Comparison of ENCODE assay signal across 8 mouse cellular contexts in genomic region chr12:51970352-51971069, GRCm38 (mm10). TPM values are rescaled to one million over a fixed set of nuclear protein-coding genes. Genes with fewer than 3 reads are reported as not detected.
A peak's percentile ranks its signal among the peaks of the same experiment; 100 is the strongest.
DNase-seq lines count a peak whose midpoint lies in the region; ATAC-seq and TF ChIP-seq lines count a peak whose summit lies in the region.

No protein-coding gene starts in this region.

- no peaks in the 10 kb centered on the region for H3K9me3 ChIP-seq in heart, embryonic 13.5 days
- no peaks in the 10 kb centered on the region for H3K9me3 ChIP-seq in ES-Bruce4 (replicated peaks; ENCODE audit: control insufficient read depth, insufficient read depth, low read length, poor library complexity, severe bottlenecking)
- peaks cover 7% of the 10 kb centered on the region for H3K9me3 ChIP-seq in erythroblast, embryonic 14.5 days (ENCODE audit: control insufficient read depth, low read length)
- H3K9me3 ChIP-seq in limb, embryonic 15.5 days: no peaks in the 10 kb centered on the region
- H3K9me3 ChIP-seq in neural tube, embryonic 14.5 days (ENCODE audit: control insufficient read depth, low read length): no peaks in the 10 kb centered on the region

- peaks cover 6% of the 10 kb centered on the region; the same call in 1 of the 2 replicates for H3K36me3 ChIP-seq in heart, embryonic 13.5 days
- H3K36me3 ChIP-seq in ES-Bruce4 (ENCODE audit: control insufficient read depth, insufficient read depth, low read length, poor library complexity, severe bottlenecking): no peaks in the 10 kb centered on the region
- H3K36me3 ChIP-seq in erythroblast, embryonic 14.5 days (ENCODE audit: control insufficient read depth): peaks cover 18% of the 10 kb centered on the region
- no peaks in the 10 kb centered on the region for H3K36me3 ChIP-seq in limb, embryonic 15.5 days
- H3K36me3 ChIP-seq in neural tube, embryonic 14.5 days (ENCODE audit: control insufficient read depth, insufficient read depth, low read length): no peaks in the 10 kb centered on the region

- peaks cover 17% of the 10 kb centered on the region for H3K4me1 ChIP-seq in heart, embryonic 13.5 days
- no peaks in the 10 kb centered on the region for H3K4me1 ChIP-seq in ES-Bruce4 (ENCODE audit: control insufficient read depth, insufficient read depth, low read length)
- H3K4me1 ChIP-seq in erythroblast, embryonic 14.5 days (ENCODE audit: control insufficient read depth): peaks cover 32% of the 10 kb centered on the region
- peaks cover 4% of the 10 kb centered on the region; the same call in 1 of the 2 replicates for H3K4me1 ChIP-seq in limb, embryonic 15.5 days
- no peaks in the 10 kb centered on the region for H3K4me1 ChIP-seq in neural tube, embryonic 14.5 days (ENCODE audit: control insufficient read depth, insufficient read depth, low read length)

- H3K4me3 ChIP-seq in heart, embryonic 13.5 days: peak overlapping the region; percentile 85
- peak overlapping the region; percentile 77 for H3K4me3 ChIP-seq in ES-Bruce4 (ENCODE audit: low read depth, low read length)
- H3K4me3 ChIP-seq in erythroblast, embryonic 14.5 days (replicated peaks): peak overlapping the region; percentile 95
- peak overlapping the region; percentile 98 for H3K4me3 ChIP-seq in limb, embryonic 15.5 days
- peak overlapping the region; percentile 90 for H3K4me3 ChIP-seq in neural tube, embryonic 14.5 days (ENCODE audit: low read depth, low read length)

- H3K27me3 ChIP-seq in heart, embryonic 13.5 days (replicated peaks): no peaks in the 10 kb centered on the region
- no peaks in the 10 kb centered on the region for H3K27me3 ChIP-seq in ES-Bruce4 (ENCODE audit: control insufficient read depth, insufficient read depth, low read length, poor library complexity, severe bottlenecking)
- H3K27me3 ChIP-seq in erythroblast, embryonic 14.5 days (ENCODE audit: control insufficient read depth): no peaks in the 10 kb centered on the region
- no peaks in the 10 kb centered on the region for H3K27me3 ChIP-seq in limb, embryonic 15.5 days
- H3K27me3 ChIP-seq in neural tube, embryonic 14.5 days (ENCODE audit: control insufficient read depth, insufficient read depth, low read length): peaks cover 5% of the 10 kb centered on the region; the same call in 1 of the 2 replicates

- DNase-seq in heart, adult 8-10 months (ENCODE audit: low spot score): no peak
- DNase-seq in cerebellum, adult 18-20 months: no peak
- DNase-seq in right cerebral cortex, postnatal 14 days: no peak

- peak overlapping the region; percentile 93 for H3K27ac ChIP-seq in heart, embryonic 13.5 days (replicated peaks)
- no peak overlapping the region for H3K27ac ChIP-seq in ES-Bruce4 (ENCODE audit: insufficient read depth, low read length)
- peak overlapping the region; percentile 94 for H3K27ac ChIP-seq in limb, embryonic 15.5 days
- H3K27ac ChIP-seq in neural tube, embryonic 14.5 days (ENCODE audit: low read depth, low read length): peak overlapping the region; percentile 82

- H3K9ac ChIP-seq in heart, embryonic 13.5 days: peak overlapping the region; percentile 95
- peak overlapping the region; percentile 84 for H3K9ac ChIP-seq in ES-Bruce4 (ENCODE audit: low read depth, poor library complexity, severe bottlenecking)
- peak overlapping the region; percentile 87 for H3K9ac ChIP-seq in limb, embryonic 15.5 days
- peak overlapping the region; percentile 75 for H3K9ac ChIP-seq in neural tube, embryonic 14.5 days (replicated peaks; ENCODE audit: low read depth, low read length)

- no peak for TF ChIP-seq POLR2A in ES-Bruce4 (IDR thresholded peaks at IDR 0.05; ENCODE audit: insufficient read depth, low read length)

- WGBS in heart, embryonic 13.5 days: under 1% methylated on average over 34 of the region's 35 CpGs
- WGBS in limb, embryonic 15.5 days: 1% methylated on average over 31 of the region's 35 CpGs
- 1% methylated on average over 35 of the region's 35 CpGs for WGBS in neural tube, embryonic 14.5 days

- no peak; the same call in 1 of the 2 replicates for ATAC-seq in heart, embryonic 13.5 days (ENCODE audit: extremely low read depth, insufficient number of reproducible peaks, low FRiP score, low TSS enrichment)
- ATAC-seq in limb, embryonic 15.5 days (ENCODE audit: insufficient number of reproducible peaks, low FRiP score, low TSS enrichment, low read depth): peak; percentile 44; the same call in 1 of the 2 replicates
- no peak; the same call in 1 of the 2 replicates for ATAC-seq in neural tube, embryonic 14.5 days (ENCODE audit: low read depth)

- TF ChIP-seq CTCF in ES-Bruce4 (IDR thresholded peaks at IDR 0.05; ENCODE audit: low read depth, low read length): no peak

- TF ChIP-seq EP300 in ES-Bruce4 (IDR thresholded peaks at IDR 0.05; ENCODE audit: insufficient read depth, low read depth, low read length): no peak

- H3K4me2 ChIP-seq in heart, embryonic 13.5 days: peak overlapping the region; percentile 79
- peak overlapping the region; percentile 50 for H3K4me2 ChIP-seq in limb, embryonic 15.5 days
- peak overlapping the region; percentile 54 for H3K4me2 ChIP-seq in neural tube, embryonic 14.5 days (ENCODE audit: low read depth, low read length)

RNA-seq across cellular contexts. Expression of gene Heatr5a, which starts 0.6 kb away (rescaled TPM):
- 7.5 and 7.6 TPM in 2 replicates for polyA plus RNA-seq in heart, embryonic 13.5 days (2015; fragmentation: Nextera tagmentation; extraction: Ambion mirVana)
- total RNA-seq in heart, adult 8-10 months (2022): 10 to 100 TPM; 19.0 to 22.5 (median 21.7) TPM
- polyA plus RNA-seq in ES-Bruce4 (2011; ENCODE audit: insufficient read depth, insufficient read length, low read depth, missing spikeins): 34.2 and 36.3 TPM in 2 replicates
- polyA plus RNA-seq in erythroblast, embryonic 14.5 days (2012): 0.07 and 0.20 TPM in 2 replicates
- polyA plus RNA-seq in limb, embryonic 15.5 days (2015; fragmentation: Nextera tagmentation; extraction: Ambion mirVana): 10.7 and 12.1 TPM in 2 replicates
- polyA plus RNA-seq in neural tube, embryonic 14.5 days (2014; fragmentation: Nextera tagmentation; extraction: Ambion mirVana): 9.1 and 10.7 TPM in 2 replicates

RNA-seq across cellular contexts. Expression of gene Dtd2, which starts 35.8 kb away (rescaled TPM):
- polyA plus RNA-seq in heart, embryonic 13.5 days (2015; fragmentation: Nextera tagmentation; extraction: Ambion mirVana): 15.7 and 18.1 TPM in 2 replicates
- total RNA-seq in heart, adult 8-10 months (2022): 1 to 10 TPM; 4.1 to 8.3 (median 5.9) TPM
- 16.6 and 17.5 TPM in 2 replicates for polyA plus RNA-seq in ES-Bruce4 (2011; ENCODE audit: insufficient read depth, insufficient read length, low read depth, missing spikeins)
- polyA plus RNA-seq in erythroblast, embryonic 14.5 days (2012): 0.11 and 0.52 TPM in 2 replicates
- polyA plus RNA-seq in limb, embryonic 15.5 days (2015; fragmentation: Nextera tagmentation; extraction: Ambion mirVana): 20.3 and 21.9 TPM in 2 replicates
- polyA plus RNA-seq in neural tube, embryonic 14.5 days (2014; fragmentation: Nextera tagmentation; extraction: Ambion mirVana): 20.1 and 23.2 TPM in 2 replicates

RNA-seq across cellular contexts. Expression of gene Gpr33, which starts 57.4 kb away (rescaled TPM):
- polyA plus RNA-seq in heart, embryonic 13.5 days (2015; fragmentation: Nextera tagmentation; extraction: Ambion mirVana): not detected in 2 replicates
- not detected for total RNA-seq in heart, adult 8-10 months (2022)
- polyA plus RNA-seq in ES-Bruce4 (2011; ENCODE audit: insufficient read depth, insufficient read length, low read depth, missing spikeins): not detected in 2 replicates
- not detected in 2 replicates for polyA plus RNA-seq in erythroblast, embryonic 14.5 days (2012)
- polyA plus RNA-seq in limb, embryonic 15.5 days (2015; fragmentation: Nextera tagmentation; extraction: Ambion mirVana): not detected in 2 replicates
- not detected in 2 replicates for polyA plus RNA-seq in neural tube, embryonic 14.5 days (2014; fragmentation: Nextera tagmentation; extraction: Ambion mirVana)

Comparison
In these comparisons a context has a peak if more than half of its experiments do, and no peak if none do; other contexts are left out.
1. RNA of gene Dtd2, which starts 35.8 kb away (polyA plus RNA-seq): 20.1 to 23.2 TPM in neural tube, embryonic 14.5 days, 20.3 to 21.9 TPM in limb, embryonic 15.5 days, 16.6 to 17.5 TPM in ES-Bruce4 and 15.7 to 18.1 TPM in heart, embryonic 13.5 days; 0.11 to 0.52 TPM in erythroblast, embryonic 14.5 days; every median in the first group is over 10 times any median in the second.
2. Peak in every context shown above with its lines, with median percentiles within 50 percentile points of each other: H3K4me2 ChIP-seq, H3K4me3 ChIP-seq and H3K9ac ChIP-seq.